Mouse (Mus musculus): ENCODE data around the gene Zfp277.

Gene Zfp277

DNA sequence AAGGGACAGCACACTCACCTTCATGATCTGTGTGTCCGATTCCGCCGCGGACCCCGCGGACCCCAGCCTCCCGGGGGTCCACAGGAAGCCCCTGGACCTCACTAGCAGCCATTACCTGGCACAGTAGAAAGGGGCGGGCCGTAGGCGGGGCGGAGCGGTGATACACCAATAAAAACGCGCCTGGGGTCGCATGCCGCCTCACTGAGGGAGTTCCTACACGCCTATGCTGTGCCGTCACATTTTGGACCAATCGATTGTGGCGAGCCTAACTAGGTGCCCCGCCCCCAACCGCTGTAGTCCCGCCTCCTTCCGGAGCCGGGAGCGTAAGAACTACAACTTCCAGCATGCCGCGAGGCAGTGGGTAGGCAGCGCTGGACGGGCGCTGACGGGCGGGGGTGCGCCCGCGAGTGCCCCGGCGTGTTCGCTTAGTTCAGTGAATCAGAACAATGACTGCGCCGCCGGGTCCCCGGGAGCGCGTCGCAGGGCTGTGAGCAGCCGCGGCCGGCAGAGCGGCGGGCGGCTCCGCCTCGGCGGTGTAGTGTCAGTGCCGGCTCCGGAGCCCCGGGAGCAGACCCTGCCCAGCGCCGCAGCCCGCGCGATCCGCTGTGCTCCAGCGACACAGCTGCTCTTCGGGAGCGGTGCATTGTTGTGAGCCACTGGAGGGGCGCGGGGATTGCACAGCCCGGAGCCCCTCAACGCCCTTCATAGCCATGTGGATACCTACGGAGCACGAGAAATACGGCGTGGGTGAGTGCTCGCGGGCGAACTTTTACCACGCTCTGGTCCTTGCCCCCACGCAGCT lies at the start of gene Zfp277, which contains the start of gene Dock4:
Gene Zfp277, minus strand, starts transcription at position 255 of the 802 bp plus-strand sequence.
Gene Dock4, plus strand, starts transcription at position 305 of the 802 bp plus-strand sequence.
- DNase-seq = peak; percentile 98 to 99

DNA sequence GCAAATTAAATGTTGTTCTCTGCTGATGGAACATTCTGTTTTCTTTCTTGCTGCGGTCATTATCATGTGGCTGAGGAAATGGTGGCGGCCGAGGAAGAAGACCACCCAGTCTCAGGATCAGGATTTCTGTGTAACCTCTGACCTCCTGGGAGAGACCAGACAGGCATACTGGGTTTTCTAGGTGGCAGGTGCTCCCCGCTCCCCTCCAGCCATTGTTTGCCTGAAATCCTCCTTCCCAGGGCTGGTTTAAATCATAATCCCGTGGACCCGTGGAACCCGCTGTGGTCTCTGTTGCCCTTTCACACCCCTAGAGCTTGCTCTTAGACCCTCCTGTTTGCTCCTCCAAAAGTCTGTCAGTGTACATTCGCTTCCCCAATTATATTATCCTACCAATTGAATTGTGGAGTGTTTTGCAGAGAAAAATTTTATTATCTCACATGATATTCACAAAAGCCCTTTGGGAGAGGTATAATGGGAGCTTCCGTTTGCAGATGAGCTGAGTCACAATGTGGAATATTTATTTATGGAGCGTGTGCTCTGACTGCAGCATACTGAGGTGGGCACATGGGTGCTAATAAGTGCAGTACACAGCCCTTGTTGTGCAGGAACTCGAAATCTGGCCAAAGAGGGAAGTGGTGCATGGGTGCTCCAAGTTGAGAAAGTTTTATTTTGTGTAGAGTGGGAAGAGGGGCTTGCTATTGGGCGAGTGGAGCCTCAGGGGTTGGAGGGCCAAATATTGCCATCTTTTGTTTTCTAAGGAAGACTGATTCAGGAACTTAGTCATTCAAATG lies 40.5 kb upstream of the Zfp277 start:
- DNase-seq = no peak

DNA sequence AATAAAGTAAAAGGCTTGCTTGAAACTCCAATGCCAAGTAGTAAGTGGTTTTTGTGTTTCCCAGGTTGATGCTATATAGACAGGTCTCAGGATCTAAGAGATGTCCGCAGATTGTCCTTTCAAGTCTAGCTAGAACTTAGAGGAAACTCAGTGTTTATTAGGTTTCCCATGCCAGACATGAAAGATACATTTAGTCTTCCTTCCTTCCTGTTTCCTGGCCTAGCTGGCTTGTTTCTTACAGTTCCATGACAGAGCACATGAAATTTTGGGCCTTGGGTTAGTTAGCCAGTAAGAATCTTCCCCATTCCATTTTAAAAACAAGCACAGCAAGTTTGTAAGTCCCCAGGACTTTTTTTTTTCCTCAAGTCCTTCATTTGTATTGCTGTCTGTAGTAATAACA lies 39.5 kb upstream of the Zfp277 start:
- DNase-seq = no peak

DNA sequence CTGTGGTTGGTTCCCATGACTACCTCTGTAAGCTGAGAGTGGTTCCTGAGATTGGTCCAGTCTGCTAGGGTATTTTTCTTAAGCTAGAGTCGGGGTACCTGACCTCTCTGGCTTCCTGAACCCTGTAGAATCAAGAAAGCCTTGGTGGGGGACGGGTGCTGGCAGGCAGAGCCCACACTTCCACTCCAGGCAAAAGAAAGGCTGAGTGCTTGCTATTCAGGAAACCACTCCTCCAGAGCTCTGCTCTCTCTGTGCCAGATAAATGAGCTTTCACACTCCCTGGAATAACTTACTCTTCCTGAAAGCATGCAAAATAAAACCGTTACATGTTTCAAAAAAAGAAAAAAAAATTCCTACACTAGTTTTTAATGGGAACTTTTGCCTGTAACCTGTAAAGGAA lies 38.5 kb upstream of the Zfp277 start:
- DNase-seq = no peak

DNA sequence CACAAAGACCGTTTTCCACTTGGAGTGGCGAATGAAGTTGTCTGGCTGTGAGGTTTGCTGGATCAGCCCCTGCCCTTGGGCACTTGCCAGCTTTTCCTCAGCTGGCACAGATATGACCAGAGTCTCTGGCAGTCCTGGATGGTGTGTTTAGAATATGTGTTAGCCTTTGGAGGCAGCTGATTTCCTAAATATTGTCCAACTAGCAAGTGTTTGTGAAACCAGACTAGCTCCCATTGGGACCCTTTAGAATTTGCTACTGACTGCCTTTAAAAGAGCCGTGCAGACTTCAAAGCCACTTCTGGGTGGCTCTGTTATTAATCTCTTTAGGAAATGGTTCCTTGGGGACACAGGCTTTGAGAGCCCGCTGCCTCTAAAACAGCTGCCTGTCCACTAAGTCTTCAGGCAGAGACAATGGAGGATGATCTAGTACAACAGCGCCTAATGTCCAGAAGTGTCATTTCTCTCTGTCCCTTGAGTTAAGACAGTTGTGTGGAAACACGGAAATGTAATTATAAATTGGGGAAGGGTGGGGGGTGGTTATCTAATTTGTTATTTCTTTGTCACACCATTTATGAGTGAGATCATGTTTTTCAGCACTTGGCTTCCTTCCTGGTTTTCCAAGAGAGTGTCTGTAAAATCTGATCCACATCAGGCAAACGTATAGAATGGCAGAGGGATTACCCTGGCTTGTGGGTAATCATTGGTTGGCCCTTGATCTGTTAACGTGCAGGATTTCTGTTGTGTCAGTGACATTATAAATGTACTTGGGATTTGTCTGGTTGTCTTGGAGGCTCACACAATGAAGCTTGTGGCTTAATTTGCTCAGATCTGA lies 32.1 kb upstream of the Zfp277 start:
- DNase-seq = no peak

DNA sequence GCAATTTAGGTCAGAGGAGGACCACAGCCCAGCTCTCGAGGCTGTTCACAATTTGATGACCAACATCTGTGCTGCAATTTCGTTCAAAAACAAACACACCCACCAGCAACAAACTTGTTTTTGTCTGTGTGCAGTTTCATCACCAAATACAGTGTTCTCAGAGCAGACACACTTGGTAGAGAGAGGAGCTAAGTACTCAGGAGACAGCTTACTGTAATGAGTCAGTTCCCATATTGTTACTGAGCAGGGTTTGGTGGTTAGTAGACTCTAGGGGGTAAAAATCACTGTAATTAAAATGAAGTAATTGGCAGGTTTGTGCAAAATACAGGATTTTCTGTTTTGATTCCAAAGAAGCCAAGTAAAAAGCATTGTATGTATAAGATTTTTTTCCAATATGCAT lies 28.0 kb upstream of the Zfp277 start:
- DNase-seq = no peak

DNA sequence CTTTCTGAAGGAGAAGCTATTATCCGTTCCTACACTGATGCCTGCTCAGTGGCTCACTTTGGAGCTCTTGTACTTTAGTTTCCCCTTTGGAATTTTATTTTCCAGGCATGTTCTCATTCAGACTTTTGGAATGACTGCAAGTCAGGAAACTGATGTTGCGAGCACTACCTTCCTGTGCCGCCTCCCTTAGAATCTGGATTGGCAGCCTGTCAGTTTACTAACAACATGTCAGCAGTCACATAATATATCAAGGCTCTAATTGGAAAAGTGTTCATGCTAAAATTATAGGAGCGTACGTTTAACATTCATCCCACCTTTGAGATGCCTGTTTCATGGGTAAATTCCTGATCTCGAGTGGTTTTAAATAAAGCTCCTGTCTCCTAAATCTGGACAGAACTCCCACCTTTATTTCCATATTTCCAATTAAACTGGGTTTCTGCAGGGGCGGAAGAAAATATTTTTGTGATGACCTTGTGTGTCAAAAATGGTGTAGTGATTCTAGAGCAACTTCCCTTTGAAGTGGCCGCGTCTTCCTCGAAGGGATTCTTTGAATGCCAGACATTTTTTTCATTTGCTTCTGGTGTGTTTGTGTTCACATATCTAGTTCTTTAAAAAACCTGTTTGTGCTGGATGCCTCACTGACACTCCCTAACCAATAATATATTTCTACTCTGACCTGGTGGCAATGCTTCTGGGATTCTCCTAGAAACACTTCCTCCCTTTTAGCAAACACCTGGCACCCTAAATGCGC lies 26.1 kb upstream of the Zfp277 start:
- DNase-seq = no peak

DNA sequence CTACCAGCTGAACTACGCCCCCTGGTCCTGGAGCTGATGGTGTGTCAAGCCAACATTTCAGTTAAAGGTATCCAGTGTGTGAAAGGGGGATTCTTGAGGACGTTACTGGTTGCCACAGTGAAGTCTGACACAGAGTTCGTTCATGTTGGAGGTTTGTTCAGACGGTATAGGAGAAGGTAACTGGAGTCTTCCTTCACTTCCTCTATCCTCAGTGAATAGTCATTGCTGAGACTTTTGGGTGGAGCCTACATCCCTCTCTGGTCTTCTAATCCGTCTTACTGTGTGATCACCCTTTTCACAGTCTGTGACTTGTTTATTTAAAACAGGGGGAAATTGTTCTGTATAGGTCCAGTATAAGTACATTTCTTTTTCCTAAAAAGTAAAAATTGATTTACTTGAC lies 23.3 kb upstream of the Zfp277 start:
- DNase-seq = no peak

DNA sequence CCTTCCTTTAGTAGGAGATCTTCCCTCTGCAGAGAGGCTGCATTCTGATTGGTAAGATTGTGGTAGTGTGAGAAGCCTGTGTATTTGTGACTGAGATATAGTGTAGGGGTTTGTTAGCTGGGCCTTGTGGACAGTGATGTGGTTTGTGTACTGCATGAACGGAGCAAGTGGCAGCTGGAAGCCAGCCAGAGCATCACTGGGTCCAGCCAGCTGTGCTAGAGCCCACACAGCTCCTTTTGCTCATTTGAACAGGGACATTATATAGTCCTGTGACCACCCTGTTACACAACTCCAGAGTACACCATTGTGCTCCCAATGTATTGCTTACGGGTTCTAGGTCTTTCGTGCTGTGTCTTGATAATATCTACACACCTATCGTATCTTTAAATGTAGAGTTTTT lies 22.5 kb upstream of the Zfp277 start:
- no peak for DNase-seq

DNA sequence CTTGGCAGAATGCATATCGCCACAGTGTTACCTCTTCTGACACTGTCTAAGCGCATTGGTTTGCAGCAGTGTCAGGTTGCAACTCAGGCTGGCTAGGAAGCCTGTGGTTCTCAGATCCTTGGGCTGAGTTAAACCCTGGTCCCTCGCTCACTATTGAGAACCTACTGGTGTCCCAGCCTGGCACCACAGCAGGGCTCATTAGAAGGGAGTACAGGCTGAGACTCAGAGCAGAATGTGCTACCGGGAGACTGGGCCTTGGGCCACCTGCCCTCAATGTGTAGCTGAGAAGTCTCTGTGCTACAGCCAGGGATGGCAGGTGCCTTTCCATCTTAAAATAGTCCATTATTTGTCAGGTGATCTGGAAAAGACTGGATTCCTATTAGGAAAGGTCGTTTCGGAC lies 18.6 kb upstream of the Zfp277 start:
- DNase-seq = peak; percentile 88 to 95

DNA sequence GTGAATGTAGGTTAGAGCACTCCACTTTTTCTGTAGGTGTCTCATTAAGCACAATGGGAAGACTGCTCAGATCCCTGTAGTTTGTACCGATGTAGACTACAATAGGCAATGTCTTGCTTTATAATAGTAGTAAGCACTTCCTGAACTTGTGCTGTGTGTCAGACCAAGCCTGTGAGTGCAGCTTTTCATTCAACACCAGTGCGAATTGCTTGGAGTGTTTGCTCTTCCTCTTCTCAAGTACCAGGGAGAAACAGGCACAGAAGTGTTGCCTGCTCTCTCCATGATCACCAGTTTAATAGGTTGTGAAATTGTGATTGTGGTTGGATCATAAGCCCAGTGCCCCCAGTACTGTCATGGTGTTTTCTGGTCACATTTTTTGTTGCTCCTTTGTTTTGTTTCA lies 18.1 kb upstream of the Zfp277 start:
- no peak for DNase-seq

DNA sequence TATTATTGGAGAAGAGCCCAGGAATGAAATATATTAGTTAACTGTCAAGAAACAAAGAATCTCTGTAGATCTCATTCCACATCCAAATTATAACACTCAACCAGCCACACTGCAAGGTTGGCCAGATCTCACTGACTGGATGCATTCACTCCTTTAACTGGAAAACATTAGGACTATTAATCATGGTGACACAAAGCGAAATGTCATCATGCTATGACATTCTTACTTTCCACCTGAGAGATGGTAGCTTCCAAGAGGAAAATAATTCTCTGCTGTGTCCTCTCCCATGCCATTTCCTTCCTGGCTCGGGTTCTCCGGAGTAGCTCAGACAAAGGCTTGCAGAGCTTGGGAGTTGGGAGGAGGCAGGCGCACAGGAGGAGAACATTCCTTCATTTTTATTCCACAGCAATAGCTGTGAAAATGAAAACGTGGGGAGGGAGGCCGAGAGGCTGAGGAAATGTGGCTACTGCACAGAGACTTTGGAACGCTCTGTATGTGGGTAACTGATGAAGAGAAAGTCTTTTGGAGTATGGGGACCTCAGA lies 17.1 kb upstream of the Zfp277 start:
- DNase-seq = peak; percentile 51 to 52

DNA sequence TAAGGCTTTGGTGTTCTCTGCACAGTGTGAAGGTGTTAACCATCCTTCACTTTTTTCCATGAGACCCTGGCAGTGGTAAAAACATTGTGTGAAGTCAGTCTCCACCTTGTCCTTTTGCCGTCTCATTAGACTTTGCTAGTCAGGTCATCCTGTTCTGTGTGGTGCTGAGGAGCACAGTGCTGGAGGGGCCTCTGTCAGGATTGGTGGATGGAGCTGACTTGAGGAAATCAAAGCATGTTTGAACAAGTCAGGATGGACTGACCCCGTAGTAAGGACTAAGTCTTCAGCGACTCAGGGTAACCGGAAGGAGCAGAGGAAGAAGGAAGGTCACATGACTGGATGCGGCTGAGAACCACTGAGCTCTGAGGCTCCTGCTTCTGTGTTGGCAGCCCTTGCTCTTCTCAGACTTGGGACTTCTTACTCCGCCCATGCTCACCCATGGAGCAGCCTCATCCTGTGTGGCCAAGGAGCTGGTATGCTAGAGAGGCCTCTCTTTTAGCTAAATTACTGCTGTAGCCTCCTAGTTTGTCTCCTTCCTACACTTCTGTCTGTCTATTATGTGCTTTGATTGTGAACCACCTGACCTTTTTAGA lies 14.1 kb upstream of the Zfp277 start:
- DNase-seq = no peak

DNA sequence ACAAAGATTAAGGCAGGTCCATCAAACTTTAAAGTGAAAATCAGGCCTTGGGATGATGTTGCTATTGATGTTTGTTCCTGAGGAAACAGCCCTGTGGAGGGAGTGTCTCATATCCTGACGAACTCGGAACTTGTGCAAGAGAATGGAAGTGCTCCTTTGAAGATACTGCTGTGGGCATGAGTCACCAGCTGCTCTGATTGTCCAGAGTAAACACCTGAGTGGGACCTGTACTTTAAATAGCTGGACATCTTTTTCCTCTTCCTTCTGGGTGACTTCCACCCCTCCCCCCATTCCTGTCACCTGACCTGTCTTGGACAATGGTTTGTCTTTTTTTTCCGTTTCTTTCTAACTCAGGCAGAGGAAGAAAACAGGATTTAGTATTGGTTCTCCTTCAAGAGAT lies 13.3 kb upstream of the Zfp277 start:
- DNase-seq = no peak

DNA sequence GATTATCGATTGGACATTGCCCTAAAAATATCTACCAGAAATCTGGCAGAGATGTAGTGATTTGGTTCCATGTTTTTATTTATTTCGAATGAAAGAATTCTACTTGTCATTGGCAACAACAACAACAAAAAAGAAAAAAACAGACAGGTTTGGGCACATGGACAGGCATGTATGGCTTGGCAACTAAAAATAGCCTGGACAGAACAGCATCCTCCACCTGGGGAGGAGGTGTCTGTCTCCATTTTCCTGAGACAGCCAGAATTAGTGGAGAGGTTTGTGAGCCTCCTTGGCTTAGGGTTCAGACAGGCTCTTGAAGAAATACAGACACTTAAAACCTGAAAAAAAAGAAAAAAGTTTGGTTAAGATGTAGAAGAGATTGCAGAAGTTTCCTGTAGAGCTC lies 10.8 kb upstream of the Zfp277 start:
- peak; percentile 55 to 74 for DNase-seq

DNA sequence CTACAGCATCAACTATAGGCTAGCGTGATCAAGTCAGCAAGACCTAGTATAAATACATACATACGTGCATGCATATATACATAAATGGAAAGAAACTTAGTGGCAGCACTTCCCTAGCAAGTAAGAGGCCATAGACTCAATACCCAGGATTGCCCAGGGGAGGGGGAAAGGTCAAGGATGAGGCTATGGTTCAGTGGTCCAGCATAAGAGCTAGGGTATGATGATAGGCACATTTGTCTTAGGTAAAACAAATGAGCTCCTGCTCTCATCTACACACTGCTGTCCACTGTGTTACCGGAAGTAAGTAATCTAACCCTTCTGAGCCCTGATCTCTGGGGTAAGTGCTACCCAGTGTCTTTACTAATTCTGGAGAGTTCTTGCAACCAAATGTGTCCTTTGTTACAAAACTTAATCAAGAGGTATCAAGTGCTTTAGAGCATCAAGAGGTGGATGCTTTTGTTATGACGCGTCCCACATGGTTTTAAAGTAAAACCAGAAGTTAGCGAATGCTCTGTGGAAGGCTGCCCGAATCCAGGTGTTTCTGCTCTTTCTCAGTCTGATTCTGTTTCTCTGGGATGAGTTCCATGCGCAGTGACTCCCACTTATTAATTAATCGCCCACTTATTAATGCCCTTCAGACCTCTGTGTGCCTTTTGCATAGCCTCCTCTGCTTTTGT lies 3.6 kb upstream of the Zfp277 start:
- DNase-seq = no peak

DNA sequence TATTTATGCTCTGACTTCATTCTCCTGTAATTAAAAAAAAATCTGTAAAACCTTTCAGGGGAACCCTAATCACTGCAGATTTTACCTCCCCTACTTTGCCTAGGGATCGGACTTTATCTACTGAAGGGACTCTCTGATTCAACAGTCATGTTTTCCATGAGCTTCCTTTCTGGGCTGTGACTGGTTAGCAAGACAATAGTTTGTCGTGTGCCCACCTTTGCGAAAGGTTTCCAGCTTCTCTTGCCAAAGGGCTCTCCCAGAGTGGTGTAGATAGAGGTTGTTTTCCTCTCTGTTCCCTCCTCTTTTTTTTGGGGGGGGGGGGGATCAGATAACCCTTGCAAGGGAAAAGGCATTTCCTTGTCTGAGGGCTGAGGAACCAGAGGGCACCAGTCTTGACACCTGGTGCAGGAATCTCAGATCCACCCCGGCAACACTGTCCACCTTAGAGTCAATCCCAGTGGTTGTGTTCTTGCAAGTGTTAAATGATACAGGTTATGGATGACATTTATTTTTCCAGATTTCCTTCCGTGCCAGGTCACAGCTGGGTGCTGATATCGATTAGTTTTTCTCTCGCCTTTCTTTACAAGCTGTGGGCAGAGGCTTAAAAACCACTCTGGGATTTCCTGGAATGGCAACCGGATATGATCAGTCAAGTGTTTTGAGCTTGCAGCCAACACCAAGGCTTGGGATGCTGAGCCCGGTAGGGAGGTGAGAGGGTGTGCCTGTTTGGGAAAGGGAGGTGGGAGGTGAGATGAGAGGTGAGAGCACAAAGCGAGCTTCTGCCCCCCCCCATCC lies 2.1 kb upstream of the Zfp277 start:
- peak; percentile 48 to 53 for DNase-seq

DNA sequence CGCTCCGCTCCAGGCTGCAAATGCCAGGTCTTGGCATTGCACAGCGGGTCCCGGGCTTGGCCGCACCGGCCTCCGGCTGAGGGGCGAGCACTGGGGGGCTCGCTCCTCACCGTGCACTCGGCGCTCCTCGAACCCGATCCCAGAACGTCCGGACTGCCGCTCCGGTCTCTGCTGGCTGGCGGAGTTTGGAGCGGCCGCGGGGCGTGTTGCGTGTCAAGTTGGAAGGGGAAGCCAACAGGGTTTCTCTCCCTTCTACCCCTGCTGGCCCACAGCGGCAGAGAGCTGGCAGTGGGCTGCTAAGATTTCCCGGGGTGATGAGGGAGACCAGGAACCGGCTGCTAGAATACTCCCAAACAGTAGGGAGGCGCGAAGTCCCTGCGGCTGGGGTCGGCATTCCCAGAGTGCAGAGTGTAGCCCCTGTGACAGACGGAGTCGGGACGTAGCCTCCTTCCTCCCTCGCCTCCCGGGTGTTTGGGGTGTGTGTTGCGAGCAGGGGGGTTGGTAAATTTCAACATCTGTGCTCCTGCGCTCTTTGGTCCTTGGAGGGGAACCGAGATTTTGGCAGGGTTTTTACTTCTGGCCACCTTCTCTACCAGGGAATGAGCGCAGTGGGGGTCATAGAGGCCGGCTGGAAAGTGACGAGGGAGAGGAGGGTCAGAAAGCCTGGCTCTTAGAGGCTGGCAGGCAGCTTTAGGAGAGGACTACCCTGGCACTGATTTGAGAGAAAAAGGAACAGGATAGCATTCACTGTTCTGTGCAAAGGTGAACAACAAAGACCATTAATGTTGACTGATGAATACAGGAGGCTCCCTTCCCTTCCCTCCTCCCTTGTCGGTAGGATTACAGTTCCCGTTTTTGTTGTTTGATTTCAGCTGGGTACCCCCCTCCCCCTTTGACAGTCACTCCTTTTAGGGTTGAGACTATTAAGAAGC lies 1.0 kb upstream of the Zfp277 start:
- DNase-seq = peak; percentile 72 to 81

DNA sequence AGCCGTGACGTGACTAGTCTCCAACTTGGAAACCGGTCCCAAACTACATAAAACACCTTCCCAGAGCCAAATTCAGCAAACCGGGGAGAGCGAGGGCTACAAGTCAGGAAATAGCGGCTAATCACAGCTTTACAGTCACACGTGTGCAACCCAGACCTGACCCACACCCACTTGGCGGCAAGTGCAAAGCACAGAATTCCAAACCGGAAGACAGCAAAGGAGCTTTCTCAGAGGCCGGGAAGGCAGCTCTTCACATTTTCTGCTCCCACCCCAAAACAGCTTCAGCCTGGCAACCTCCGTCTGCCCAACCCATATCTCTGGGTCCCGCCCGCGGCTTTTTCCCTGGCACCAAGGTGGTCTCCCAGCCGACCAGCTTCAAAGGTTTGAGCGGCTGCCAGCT lies 496 bp downstream of the Zfp277 start:
- DNase-seq = no peak

Measured in cerebellum, adult 18-20 months (tissue).